Mouse (Mus musculus): ENCODE results near the gene Ago3. TPM values are rescaled to one million over a fixed set of nuclear protein-coding genes. Genes with fewer than 3 reads are reported as not detected.

Ago3 gene
- total and polyA plus RNA-seq, 3 experiments: 7.3 to 7.9 TPM; not detected in 1

GRCm38 (mm10) chr4:126315931-126316330, 113.4 kb downstream of the Ago3 start:
- Histone ChIP-seq H3K9ac (ENCODE audit: control insufficient read depth, low read depth, low read length, poor library complexity, severe bottlenecking) (no peak overlapping the region), H3K4me1 (ENCODE audit: control insufficient read depth in 1 of 2, insufficient read depth in 2 of 2, low read length in 2 of 2) (peaks cover 3 to 15% of the 10 kb centered on the region in 2 experiments; a peak in 2 of 4 replicates), H3K4me3 (ENCODE audit: control insufficient read depth in 1 of 2, insufficient read depth in 1 of 2, low read depth in 2 of 2, low read length in 2 of 2) (no peak overlapping the region), H3K9me3 (replicated peaks; ENCODE audit: insufficient read depth, low read length) (no peaks in the 10 kb centered on the region), H3K27me3 (ENCODE audit: control insufficient read depth in 1 of 2, insufficient read depth in 2 of 2, low read length in 2 of 2) (no peaks in the 10 kb centered on the region), H3K36me3 (ENCODE audit: control insufficient read depth in 1 of 2, insufficient read depth in 2 of 2, low read length in 2 of 2) (peaks cover 0 to 8% of the 10 kb centered on the region in 2 experiments; a peak in 2 of 4 replicates), H3K27ac (ENCODE audit: control insufficient read depth, low read depth, low read length) (no peak overlapping the region), H3K79me2 (ENCODE audit: control insufficient read depth, insufficient read depth, low read length, poor library complexity) (peaks cover 11% of the 10 kb centered on the region)
- DNase-seq (ENCODE audit: low read depth, low spot score): no peak
- TF ChIP-seq RCOR1 (IDR thresholded peaks at IDR 0.05; ENCODE audit: low read depth, low read length) (no peak), MAFK (IDR thresholded peaks at IDR 0.05; ENCODE audit: borderline replicate concordance, low read depth, low read length) (no peak), ETS1 (IDR thresholded peaks at IDR 0.05; ENCODE audit: low read depth, low read length) (no peak), POLR2AphosphoS2 (IDR thresholded peaks at IDR 0.05; ENCODE audit: low read length) (no peak), UBTF (IDR thresholded peaks at IDR 0.05; ENCODE audit: borderline replicate concordance, insufficient read depth, low read depth, low read length) (no peak), NELFE (IDR thresholded peaks at IDR 0.05; ENCODE audit: low read depth, low read length) (no peak), NRF1 (IDR thresholded peaks at IDR 0.05; ENCODE audit: insufficient read depth, low read depth, low read length, poor library complexity, severe bottlenecking) (no peak), MAX (IDR thresholded peaks at IDR 0.05; ENCODE audit: low read length) (no peak), MAZ (IDR thresholded peaks at IDR 0.05; ENCODE audit: low read depth, low read length) (no peak), GATA1 (IDR thresholded peaks at IDR 0.05; ENCODE audit: low read depth, low read length) (no peak), EP300 (IDR thresholded peaks at IDR 0.05; ENCODE audit: low read depth in 1 of 2, low read length in 2 of 2) (no peak), USF1 (IDR thresholded peaks at IDR 0.05; ENCODE audit: low read depth, low read length) (no peak), HCFC1 (IDR thresholded peaks at IDR 0.05; ENCODE audit: low read depth, low read length) (no peak), MYB (IDR thresholded peaks at IDR 0.05; ENCODE audit: low read depth, low read length) (no peak), POLR2A (IDR thresholded peaks at IDR 0.05; ENCODE audit: control insufficient read depth in 1 of 2, insufficient read depth in 1 of 2, low read depth in 1 of 2, low read length in 2 of 2, poor library complexity in 1 of 2) (no peak; a peak in 1 of 4 replicates), ZNF384 (IDR thresholded peaks at IDR 0.05; ENCODE audit: low read depth, low read length) (no peak), ZC3H11A (IDR thresholded peaks at IDR 0.05; ENCODE audit: low read depth, low read length) (no peak)

- Histone ChIP-seq H3K27ac (ENCODE audit: control insufficient read depth, low read depth, low read length) (no peak overlapping the region), H3K79me2 (ENCODE audit: control insufficient read depth, insufficient read depth, low read length, poor library complexity) (no peaks in the 10 kb centered on the region), H3K27me3 (ENCODE audit: control insufficient read depth in 1 of 2, insufficient read depth in 2 of 2, low read length in 2 of 2) (no peaks in the 10 kb centered on the region), H3K9me3 (replicated peaks; ENCODE audit: insufficient read depth, low read length) (no peaks in the 10 kb centered on the region), H3K4me3 (ENCODE audit: control insufficient read depth in 1 of 2, insufficient read depth in 1 of 2, low read depth in 2 of 2, low read length in 2 of 2) (no peak overlapping the region), H3K9ac (ENCODE audit: control insufficient read depth, low read depth, low read length, poor library complexity, severe bottlenecking) (no peak overlapping the region), H3K36me3 (ENCODE audit: control insufficient read depth in 1 of 2, insufficient read depth in 2 of 2, low read length in 2 of 2) (peaks cover 0 to 3% of the 10 kb centered on the region in 2 experiments; a peak in 2 of 4 replicates), H3K4me1 (ENCODE audit: control insufficient read depth in 1 of 2, insufficient read depth in 2 of 2, low read length in 2 of 2) (peaks cover 0 to 9% of the 10 kb centered on the region in 2 experiments; a peak in 1 of 4 replicates)
- no peak for DNase-seq (ENCODE audit: low read depth, low spot score)
- TF ChIP-seq CTCF (IDR thresholded peaks at IDR 0.05 in 2 of 3, conservative IDR thresholded peaks at IDR 0.05 in 1 of 3; ENCODE audit: control insufficient read depth in 1 of 3, insufficient read depth in 1 of 3, low read depth in 2 of 3, low read length in 3 of 3, poor library complexity in 1 of 3, severe bottlenecking in 1 of 3): peak in 2 of 3 experiments; percentile 40 to 57; a peak in 5 of 6 replicates
- no peak for TF ChIP-seq SIN3A (IDR thresholded peaks at IDR 0.05; ENCODE audit: low read length)
Measured at GRCm38 (mm10) chr4:126314393-126314792, 115.0 kb downstream of the Ago3 start.

Measured in MEL (cell line).